In genomic region chr9:42504559-42504958, GRCm38 (mm10) we compare ENCODE assay signal across 25 mouse cellular contexts. TPM values are rescaled to one million over a fixed set of nuclear protein-coding genes. Genes with fewer than 3 reads are reported as not detected.
A peak's percentile ranks its signal among the peaks of the same experiment; 100 is the strongest.
DNase-seq lines count a peak whose midpoint lies in the region; ATAC-seq and TF ChIP-seq lines count a peak whose summit lies in the region.
"Had no signal": no experiment of that assay in that cellular context is flagged by ENCODE, and none has a peak within 500 bp of the region (broad histone marks: within the 10 kb centered on the region; RNA-seq: fewer than 3 reads in every experiment).

No protein-coding gene starts in this region.

- DNase-seq in embryonic facial prominence, embryonic 14.5 days (ENCODE audit: low spot score), result peak; percentile 26
- DNase-seq in embryonic facial prominence, embryonic 10.5 days (ENCODE audit: low spot score), result no peak
- DNase-seq in kidney, adult 2 months, result no peak
- no peak for DNase-seq in kidney, postnatal 14 days
- peak; percentile 7 for DNase-seq in lung, postnatal 10 days
- no peak for DNase-seq in lung, adult 2 months
- DNase-seq: adrenal gland, postnatal 10 days; adrenal gland, postnatal 36 days; cerebellum, adult 18-20 months; cerebellum, adult 9-10 months; cerebellum, postnatal 14 days; gastrocnemius, adult 2 months; gastrocnemius, postnatal 14 days; heart, adult 18-20 months; heart, postnatal 10 days; heart, postnatal 4 days had no signal

- H3K9ac ChIP-seq in embryonic facial prominence, embryonic 14.5 days (ENCODE audit: low read depth, low read length), result no peak overlapping the region
- H3K9ac ChIP-seq: embryonic facial prominence, embryonic 13.5 days; forebrain, postnatal 0 days; heart, embryonic 12.5 days; heart, embryonic 15.5 days; hindbrain, embryonic 14.5 days had no signal

- H3K9me3 ChIP-seq in embryonic facial prominence, embryonic 14.5 days (ENCODE audit: control insufficient read depth, low read length), result no peaks in the 10 kb centered on the region
- H3K9me3 ChIP-seq in embryonic facial prominence, embryonic 10.5 days, result no peaks in the 10 kb centered on the region
- H3K9me3 ChIP-seq: embryonic facial prominence, embryonic 13.5 days; heart, embryonic 12.5 days; heart, embryonic 15.5 days had no signal

- no peak overlapping the region for H3K4me3 ChIP-seq in embryonic facial prominence, embryonic 14.5 days (ENCODE audit: low read depth, low read length)
- no peak overlapping the region for H3K4me3 ChIP-seq in embryonic facial prominence, embryonic 10.5 days
- H3K4me3 ChIP-seq in kidney, adult 2 months (ENCODE audit: insufficient read depth, low read depth, low read length), result no peak overlapping the region
- H3K4me3 ChIP-seq in lung, adult 2 months (replicated peaks; ENCODE audit: extremely low read depth, low read depth, low read length), result no peak overlapping the region
- H3K4me3 ChIP-seq: embryonic facial prominence, embryonic 13.5 days; gastrocnemius, adult 2 months; heart, embryonic 12.5 days; heart, embryonic 15.5 days had no signal

- H3K4me2 ChIP-seq in embryonic facial prominence, embryonic 14.5 days (ENCODE audit: low read depth, low read length), result no peak overlapping the region
- H3K4me2 ChIP-seq: embryonic facial prominence, embryonic 13.5 days; heart, embryonic 12.5 days; heart, embryonic 15.5 days; hindbrain, embryonic 14.5 days had no signal

- no peak for TF ChIP-seq POLR2A in kidney, adult 2 months (IDR thresholded peaks at IDR 0.05; ENCODE audit: low read depth, low read length)
- TF ChIP-seq POLR2A in lung, adult 2 months (IDR thresholded peaks at IDR 0.05; ENCODE audit: borderline replicate concordance, extremely low read depth, low read depth, low read length), result no peak

- no peak overlapping the region for H3K27ac ChIP-seq in embryonic facial prominence, embryonic 14.5 days (replicated peaks; ENCODE audit: low read depth, low read length)
- H3K27ac ChIP-seq in embryonic facial prominence, embryonic 10.5 days (replicated peaks), result no peak overlapping the region
- H3K27ac ChIP-seq in kidney, adult 2 months (ENCODE audit: insufficient read depth, low read depth, low read length), result peak overlapping the region; percentile 86
- H3K27ac ChIP-seq: embryonic facial prominence, embryonic 13.5 days; gastrocnemius, adult 2 months; heart, embryonic 15.5 days; hindbrain, embryonic 14.5 days; hindbrain, postnatal 0 days had no signal

- no peaks in the 10 kb centered on the region for H3K36me3 ChIP-seq in embryonic facial prominence, embryonic 14.5 days (ENCODE audit: control insufficient read depth, insufficient read depth, low read length)
- no peaks in the 10 kb centered on the region for H3K36me3 ChIP-seq in embryonic facial prominence, embryonic 10.5 days (replicated peaks)
- H3K36me3 ChIP-seq in kidney, adult 2 months (ENCODE audit: control insufficient read depth, insufficient read depth, low read length), result no peaks in the 10 kb centered on the region
- H3K36me3 ChIP-seq: embryonic facial prominence, embryonic 13.5 days; heart, embryonic 12.5 days; heart, embryonic 15.5 days had no signal

- H3K4me1 ChIP-seq in embryonic facial prominence, embryonic 14.5 days (ENCODE audit: control insufficient read depth, insufficient read depth, low read length), result peaks cover 7% of the 10 kb centered on the region; the same call in 1 of the 2 replicates
- H3K4me1 ChIP-seq in embryonic facial prominence, embryonic 10.5 days, result peaks cover 6% of the 10 kb centered on the region; the same call in 1 of the 2 replicates
- H3K4me1 ChIP-seq in kidney, adult 2 months (ENCODE audit: control insufficient read depth, insufficient read depth, low read length), result peaks cover 6% of the 10 kb centered on the region; the same call in 1 of the 2 replicates
- no peaks in the 10 kb centered on the region; the same call in 1 of the 2 replicates for H3K4me1 ChIP-seq in lung, adult 2 months (ENCODE audit: control insufficient read depth, insufficient read depth, low read length)
- H3K4me1 ChIP-seq: heart, embryonic 12.5 days; heart, embryonic 15.5 days had no signal

- peak; percentile 44; the same call in 1 of the 2 replicates for ATAC-seq in embryonic facial prominence, embryonic 14.5 days (ENCODE audit: low read depth)
- ATAC-seq in monocyte, adult 5-6 weeks (replicated peaks; ENCODE audit: insufficient number of reproducible peaks, low FRiP score, low TSS enrichment, poor library complexity, severe bottlenecking), result no peak
- ATAC-seq: forebrain, embryonic 14.5 days; hindbrain, postnatal 0 days; Patski had no signal

- 53% methylated on average over 11 of the region's 11 CpGs for WGBS in embryonic facial prominence, embryonic 14.5 days
- WGBS in embryonic facial prominence, embryonic 10.5 days, result 81% methylated on average over 11 of the region's 11 CpGs
- WGBS in kidney, adult 2 months, result 68% methylated on average over 11 of the region's 11 CpGs
- WGBS in lung, adult 2 months, result 56% methylated on average over 11 of the region's 11 CpGs

- H3K27me3 ChIP-seq in embryonic facial prominence, embryonic 14.5 days (replicated peaks; ENCODE audit: control insufficient read depth, insufficient read depth, low read length), result no peaks in the 10 kb centered on the region
- 0 out of 2 replicates have a peak, but pooled peaks cover 3% of the 10 kb centered on the region for H3K27me3 ChIP-seq in embryonic facial prominence, embryonic 10.5 days (replicated peaks; ENCODE audit: low read depth, poor library complexity, severe bottlenecking)
- H3K27me3 ChIP-seq in kidney, adult 2 months (replicated peaks; ENCODE audit: control insufficient read depth, insufficient read depth, low read length), result no peaks in the 10 kb centered on the region
- H3K27me3 ChIP-seq: embryonic facial prominence, embryonic 13.5 days had no signal

- TF ChIP-seq CTCF in kidney, adult 2 months (conservative IDR thresholded peaks at IDR 0.05; ENCODE audit: insufficient read depth, insufficient read length, low read depth, low read length), result no peak
- TF ChIP-seq CTCF in lung, adult 2 months (IDR thresholded peaks at IDR 0.05; ENCODE audit: insufficient read depth, low read length), result no peak

RNA-seq across cellular contexts. Expression of gene Tbcel, which starts 3.0 kb away (rescaled TPM):
- 5.3 and 6.7 TPM in 2 replicates for polyA plus RNA-seq in embryonic facial prominence, embryonic 14.5 days (2014; fragmentation: Nextera tagmentation; extraction: Ambion mirVana)
- 3.0 and 3.5 TPM in 2 replicates for polyA plus RNA-seq in embryonic facial prominence, embryonic 10.5 days (2016; fragmentation: Nextera tagmentation; extraction: Ambion mirVana)
- 20.6 and 25.9 TPM in 2 replicates for polyA plus RNA-seq in kidney, adult 2 months (2012; rRNA removed)
- 12.0 and 19.9 TPM in 2 replicates for polyA plus RNA-seq in lung, adult 2 months (2012; rRNA removed)
- total RNA-seq in monocyte, adult 5-6 weeks (2017), result 13.5 to 21.2 TPM (median 17.7 TPM) in 3 replicates

Comparison
In these comparisons a context has a peak if more than half of its experiments do, and no peak if none do; other contexts are left out.
1. DNase-seq: peak in embryonic facial prominence, embryonic 14.5 days (single experiment) and lung, postnatal 10 days (single experiment); none in embryonic facial prominence, embryonic 10.5 days (single experiment), kidney, adult 2 months (single experiment), kidney, postnatal 14 days (single experiment) and lung, adult 2 months (single experiment).